Mouse (Mus musculus) embryonic stem cell, embryonic (primary cell): ENCODE data around the gene Swsap1.

ENCODE experiments used
- CTCF ChIA-PET, 4 experiments: fragments of 300-600 bp in 2 of 4; fragments of 350-600 bp in 2 of 4; sonication (Branson Sonifier 250); formaldehyde crosslinking; loops; one replicate each; lab custom pipeline; 2022; ENCODE audit warnings: inconsistent platforms in 2 of 4; lab: Charles Lee
- POLR2A ChIA-PET, 4 experiments: fragments of 300-600 bp in 2 of 4; fragments of 350-600 bp in 2 of 4; sonication (Branson Sonifier 250); formaldehyde crosslinking; loops; one replicate each; lab custom pipeline; 2022; ENCODE audit warnings: antibody characterized with exemption in 4 of 4, inconsistent platforms in 1 of 4; lab: Charles Lee

Swsap1 gene

GRCm38 (mm10) chr9:21976626-21977175, 21.1 kb downstream of the Swsap1 start:
- POLR2A ChIA-PET: interaction anchor here in 2 of 4 experiments (0.8 to 2.0 kb wide), 14 partner anchors 9 to 109 kb away, joined by 3 to 6 read pairs (median 4); partner anchors contain the start of genes Elavl3 (in 2 of the 2), Epor (in 2 of the 2), Ecsit (in 1 of the 2) and Gm49318 (in 1 of the 2)
- CTCF ChIA-PET: interaction anchor here in 2 of 4 experiments (0.6 to 1.7 kb wide), 3 partner anchors 78 to 179 kb away, joined by 3 to 7 read pairs (median 5); no protein-coding TSS in a partner anchor

- CTCF ChIA-PET: interaction anchor here in 1 of 4 experiments (1.7 kb wide), 1 partner anchor 77 kb away, joined by 7 read pairs; no protein-coding TSS in a partner anchor
- POLR2A ChIA-PET: interaction anchor here in 2 of 4 experiments (0.8 to 2.0 kb wide), 7 partner anchors 14 to 108 kb away, joined by 3 to 6 read pairs (median 4); partner anchors contain the start of genes Elavl3 (in 2 of the 2), Epor (in 2 of the 2) and Ecsit (in 1 of the 2)
Observed at GRCm38 (mm10) chr9:21977331-21977730, 21.8 kb downstream of the Swsap1 start.

- ChIA-PET POLR2A (interaction anchor here in 2 of 4 experiments (0.7 to 3.7 kb wide), 6 partner anchors 13 to 210 kb away, joined by 3 to 21 read pairs (median 4); partner anchors contain the start of gene Zfp872 (in 1 of the 2)), CTCF (interaction anchor here in 3 of 4 experiments (0.6 to 2.6 kb wide), 11 partner anchors 14 to 178 kb away, joined by 3 to 18 read pairs (median 4); partner anchors contain the start of gene Pigyl (in 1 of the 3))
Observed at GRCm38 (mm10) chr9:21977972-21978371, 22.4 kb downstream of the Swsap1 start.

- POLR2A ChIA-PET: interaction anchor here (0.5 to 3.7 kb wide), 15 partner anchors 10 to 218 kb away, joined by 3 to 21 read pairs (median 4); partner anchors contain the start of genes Cnn1 (in 1 of the 4), Gm49318 (in 1 of the 4), Zfp653 (in 1 of the 4) and Zfp872 (in 1 of the 4)
- CTCF ChIA-PET: interaction anchor here (0.5 to 2.6 kb wide), 17 partner anchors 13 to 209 kb away, joined by 3 to 18 read pairs (median 4); partner anchors contain the start of genes Pigyl (in 1 of the 4) and Zfp872 (in 1 of the 4)
Observed at GRCm38 (mm10) chr9:21978398-21979128, 23.0 kb downstream of the Swsap1 start.

GRCm38 (mm10) chr9:21983911-21984310, 28.4 kb downstream of the Swsap1 start:
- CTCF ChIA-PET: interaction anchor here in 1 of 4 experiments (1.0 kb wide), 1 partner anchor 12 kb away, joined by 6 read pairs; no protein-coding TSS in a partner anchor
- POLR2A ChIA-PET: interaction anchor here in 3 of 4 experiments (0.7 to 1.6 kb wide), 6 partner anchors 19 to 438 kb away, joined by 3 to 5 read pairs (median 3); partner anchors contain the start of gene Elavl3 (in 1 of the 3)

- ChIA-PET POLR2A (interaction anchor here in 3 of 4 experiments (1.0 to 2.7 kb wide), 9 partner anchors 7 to 265 kb away, joined by 3 to 11 read pairs (median 3); partner anchors contain the start of genes Gm49318 (in 1 of the 3) and Ldlr (in 1 of the 3)), CTCF (interaction anchor here in 2 of 4 experiments (1.0 to 1.4 kb wide), 3 partner anchors 46 to 67 kb away, joined by 3 to 4 read pairs (median 3); no protein-coding TSS in a partner anchor)
Observed at GRCm38 (mm10) chr9:21987592-21988342, 32.2 kb downstream of the Swsap1 start.

GRCm38 (mm10) chr9:21988421-21989101, 33.0 kb downstream of the Swsap1 start:
- CTCF ChIA-PET: interaction anchor here in 2 of 4 experiments (1.0 to 1.4 kb wide), 3 partner anchors 45 to 66 kb away, joined by 3 to 4 read pairs (median 3); no protein-coding TSS in a partner anchor
- POLR2A ChIA-PET: interaction anchor here (0.8 to 2.7 kb wide), 11 partner anchors 8 to 265 kb away, joined by 3 to 11 read pairs (median 3); partner anchors contain the start of genes Gm49318 (in 1 of the 4), Ldlr (in 1 of the 4) and Prkcsh (in 1 of the 4)

GRCm38 (mm10) chr9:21989230-21990110, 33.9 kb downstream of the Swsap1 start, which contains the start of gene Rgl3:
Rgl3 (minus strand) TSS chr9:21989446.
- CTCF ChIA-PET: interaction anchor here in 3 of 4 experiments (0.6 to 2.1 kb wide), 3 partner anchors 8 to 77 kb away, joined by 5 read pairs; no protein-coding TSS in a partner anchor
- POLR2A ChIA-PET: interaction anchor here in 3 of 4 experiments (0.6 to 2.2 kb wide), 9 partner anchors 8 to 81 kb away, joined by 3 to 8 read pairs (median 4); partner anchors contain the start of genes Gm49318 (in 1 of the 3) and Prkcsh (in 1 of the 3)

- ChIA-PET POLR2A (interaction anchor here in 3 of 4 experiments (0.6 to 2.2 kb wide), 11 partner anchors 10 to 234 kb away, joined by 3 to 8 read pairs (median 3); partner anchors contain the start of genes Ccdc151 (in 1 of the 3), Elavl3 (in 1 of the 3) and Prkcsh (in 1 of the 3)), CTCF (no interaction called here)
Observed at GRCm38 (mm10) chr9:21992227-21992626, 36.7 kb downstream of the Swsap1 start.

- ChIA-PET POLR2A (interaction anchor here in 2 of 4 experiments (1.3 to 1.8 kb wide), 4 partner anchors 9 to 234 kb away, joined by 3 to 5 read pairs (median 4); no protein-coding TSS in a partner anchor), CTCF (interaction anchor here in 2 of 4 experiments (1.2 to 1.8 kb wide), 2 partner anchors 12 to 59 kb away, joined by 5 to 6 read pairs; no protein-coding TSS in a partner anchor)
Observed at GRCm38 (mm10) chr9:21996178-21996867, 40.8 kb downstream of the Swsap1 start.

GRCm38 (mm10) chr9:22000296-22000695, 44.7 kb downstream of the Swsap1 start:
- POLR2A ChIA-PET: no interaction called here
- CTCF ChIA-PET: no interaction called here

- CTCF ChIA-PET: interaction anchor here in 2 of 4 experiments (0.7 to 1.4 kb wide), 3 partner anchors 11 to 154 kb away, joined by 3 to 4 read pairs (median 3); partner anchors contain the start of gene Pigyl (in 1 of the 2)
- POLR2A ChIA-PET: interaction anchor here in 2 of 4 experiments (0.5 to 2.2 kb wide), 6 partner anchors 9 to 389 kb away, joined by 3 to 9 read pairs (median 3); partner anchors contain the start of gene Gm49318 (in 1 of the 2)
Observed at GRCm38 (mm10) chr9:22001633-22002032, 46.1 kb downstream of the Swsap1 start.

- ChIA-PET CTCF (interaction anchor here in 2 of 4 experiments (0.5 to 1.4 kb wide), 4 partner anchors 9 to 154 kb away, joined by 3 to 4 read pairs (median 3); partner anchors contain the start of gene Pigyl (in 1 of the 2)), POLR2A (interaction anchor here in 3 of 4 experiments (0.5 to 3.1 kb wide), 19 partner anchors 10 to 910 kb away, joined by 3 to 17 read pairs (median 3); partner anchors contain the start of genes Elavl3 (in 1 of the 3), Gm38431 (in 1 of the 3), Gm49318 (in 1 of the 3) and Ldlr (in 1 of the 3))
Observed at GRCm38 (mm10) chr9:22002194-22003162, 46.9 kb downstream of the Swsap1 start, which contains the start of the genes Ccdc151 and Prkcsh. Ccdc151 (minus strand) TSS chr9:22002634. Prkcsh (plus strand) TSS chr9:22002806.
